Mouse (Mus musculus): ENCODE measurements around the gene Hist1h3d. TPM values are rescaled to one million over a fixed set of nuclear protein-coding genes. Genes with fewer than 3 reads are reported as not detected.

Gene Hist1h3d
- polyA plus RNA-seq, 2 experiments, result 2.9 to 3.0 TPM

Other genes starting within 250 kb of the Hist1h3d start
- gene Zfp322a, start 206.6 kb upstream of the Hist1h3d start, polyA plus RNA-seq (2012; fragmentation: generic; extraction: Trizol), result 1 to 10 TPM in 1 of 2 experiments, under 1 TPM in 1; 0.22 to 1.4 TPM
- gene Abt1, start 151.9 kb upstream of the Hist1h3d start, polyA plus RNA-seq (2012; fragmentation: generic; extraction: Trizol), result 10 to 100 TPM in 1 of 2 experiments, 1 to 10 TPM in 1; 9.5 to 13.6 TPM
- gene Btn1a1, start 109.9 kb upstream of the Hist1h3d start, polyA plus RNA-seq (2012; fragmentation: generic; extraction: Trizol), result not detected
- gene Btn2a2, start 86.9 kb upstream of the Hist1h3d start, polyA plus RNA-seq (2012; fragmentation: generic; extraction: Trizol), result under 1 TPM in 1 of 2 experiments, not detected in 1; 0.15 TPM
- gene Hist1h4h, start 44.7 kb upstream of the Hist1h3d start, polyA plus RNA-seq (2012; fragmentation: generic; extraction: Trizol), result 10 to 100 TPM; 21.7 to 26.9 TPM
- 10 to 100 TPM; 20.1 to 25.8 TPM for gene Hist1h2af, start 41.9 kb upstream of the Hist1h3d start, polyA plus RNA-seq (2012; fragmentation: generic; extraction: Trizol)
- gene Hist1h3g, start 40.3 kb upstream of the Hist1h3d start, polyA plus RNA-seq (2012; fragmentation: generic; extraction: Trizol), result 10 to 100 TPM in 1 of 2 experiments, 1 to 10 TPM in 1; 4.5 to 20.4 TPM
- gene Hist1h2bh, start 32.4 kb upstream of the Hist1h3d start, polyA plus RNA-seq (2012; fragmentation: generic; extraction: Trizol), result 1 to 10 TPM; 1.5 to 3.4 TPM
- gene Hist1h3f, start 31.7 kb upstream of the Hist1h3d start, polyA plus RNA-seq (2012; fragmentation: generic; extraction: Trizol), result 1 to 10 TPM in 1 of 2 experiments, under 1 TPM in 1; 0.91 to 3.6 TPM
- gene Hist1h4f, start 24.1 kb upstream of the Hist1h3d start, polyA plus RNA-seq (2012; fragmentation: generic; extraction: Trizol), result 10 to 100 TPM in 1 of 2 experiments, 1 to 10 TPM in 1; 6.4 to 30.1 TPM
- under 1 TPM; 0.65 to 0.84 TPM for gene Hist1h1d, start 22.5 kb upstream of the Hist1h3d start, polyA plus RNA-seq (2012; fragmentation: generic; extraction: Trizol)
- gene Hist1h3e, start 13.4 kb upstream of the Hist1h3d start, polyA plus RNA-seq (2012; fragmentation: generic; extraction: Trizol), result 1 to 10 TPM; 1.8 to 8.3 TPM
- 10 to 100 TPM in 1 of 2 experiments, 1 to 10 TPM in 1; 9.3 to 21.9 TPM for gene Hist1h2ae, start 4.5 kb upstream of the Hist1h3d start, polyA plus RNA-seq (2012; fragmentation: generic; extraction: Trizol)
- gene Hist1h2bg, start 4.4 kb upstream of the Hist1h3d start, polyA plus RNA-seq (2012; fragmentation: generic; extraction: Trizol), result 10 to 100 TPM in 1 of 2 experiments, 1 to 10 TPM in 1; 7.9 to 12.4 TPM
- gene Hist1h2bf, start 1.6 kb upstream of the Hist1h3d start, polyA plus RNA-seq (2012; fragmentation: generic; extraction: Trizol), result 10 to 100 TPM in 1 of 2 experiments, 1 to 10 TPM in 1; 2.2 to 10.3 TPM
- gene Hist1h2ad, start 1.4 kb upstream of the Hist1h3d start, polyA plus RNA-seq (2012; fragmentation: generic; extraction: Trizol), result 1 to 10 TPM; 1.1 to 3.1 TPM
- gene Hist1h4d, start 5.8 kb downstream of the Hist1h3d start, polyA plus RNA-seq (2012; fragmentation: generic; extraction: Trizol), result 10 to 100 TPM in 1 of 2 experiments, 1 to 10 TPM in 1; 3.2 to 10.4 TPM
- 1 to 10 TPM; 1.4 to 2.5 TPM for gene Hist1h2be, start 45.4 kb downstream of the Hist1h3d start, polyA plus RNA-seq (2012; fragmentation: generic; extraction: Trizol)
- gene Hist1h1e, start 46.8 kb downstream of the Hist1h3d start, polyA plus RNA-seq (2012; fragmentation: generic; extraction: Trizol), result 1 to 10 TPM; 1.7 to 3.9 TPM
- gene Hist1h2ac, start 108.2 kb downstream of the Hist1h3d start, polyA plus RNA-seq (2012; fragmentation: generic; extraction: Trizol), result under 1 TPM; 0.98 TPM
- gene Hist1h2bc, start 108.4 kb downstream of the Hist1h3d start, polyA plus RNA-seq (2012; fragmentation: generic; extraction: Trizol), result 10 to 100 TPM; 11.8 to 98.9 TPM
- gene Hist1h1t, start 120.1 kb downstream of the Hist1h3d start, polyA plus RNA-seq (2012; fragmentation: generic; extraction: Trizol), result under 1 TPM in 1 of 2 experiments, not detected in 1; 0.27 TPM
- gene Hist1h4c, start 122.7 kb downstream of the Hist1h3d start, polyA plus RNA-seq (2012; fragmentation: generic; extraction: Trizol), result 1 to 10 TPM; 1.3 to 3.2 TPM
- under 1 TPM; 0.15 to 0.91 TPM for gene Hfe, start 135.1 kb downstream of the Hist1h3d start, polyA plus RNA-seq (2012; fragmentation: generic; extraction: Trizol)
- 100 to 1,000 TPM in 1 of 2 experiments, 10 to 100 TPM in 1; 12.7 to 138 TPM for gene Hist1h1c, start 163.0 kb downstream of the Hist1h3d start, polyA plus RNA-seq (2012; fragmentation: generic; extraction: Trizol)
- gene Hist1h3c, start 169.8 kb downstream of the Hist1h3d start, polyA plus RNA-seq (2012; fragmentation: generic; extraction: Trizol), result 10 to 100 TPM in 1 of 2 experiments, 1 to 10 TPM in 1; 5.7 to 21.7 TPM
- 10 to 100 TPM in 1 of 2 experiments, 1 to 10 TPM in 1; 3.2 to 12.9 TPM for gene Hist1h2bb, start 171.0 kb downstream of the Hist1h3d start, polyA plus RNA-seq (2012; fragmentation: generic; extraction: Trizol)
- gene Hist1h2ab, start 175.4 kb downstream of the Hist1h3d start, polyA plus RNA-seq (2012; fragmentation: generic; extraction: Trizol), result 10 to 100 TPM in 1 of 2 experiments, 1 to 10 TPM in 1; 4.4 to 13.0 TPM
- 1 to 10 TPM; 2.9 to 8.0 TPM for gene Hist1h3b, start 176.5 kb downstream of the Hist1h3d start, polyA plus RNA-seq (2012; fragmentation: generic; extraction: Trizol)
- 10 to 100 TPM; 12.9 to 53.5 TPM for gene Hist1h4b, start 181.2 kb downstream of the Hist1h3d start, polyA plus RNA-seq (2012; fragmentation: generic; extraction: Trizol)
- gene Hist1h4a, start 185.5 kb downstream of the Hist1h3d start, polyA plus RNA-seq (2012; fragmentation: generic; extraction: Trizol), result 10 to 100 TPM in 1 of 2 experiments, 1 to 10 TPM in 1; 4.4 to 17.3 TPM
- 1 to 10 TPM; 3.2 to 8.0 TPM for gene Hist1h3a, start 186.6 kb downstream of the Hist1h3d start, polyA plus RNA-seq (2012; fragmentation: generic; extraction: Trizol)
- gene Hist1h1a, start 187.9 kb downstream of the Hist1h3d start, polyA plus RNA-seq (2012; fragmentation: generic; extraction: Trizol), result 1 to 10 TPM in 1 of 2 experiments, under 1 TPM in 1; 0.26 to 1.2 TPM
- under 1 TPM in 1 of 2 experiments, not detected in 1; 0.05 TPM for gene Trim38, start 194.2 kb downstream of the Hist1h3d start, polyA plus RNA-seq (2012; fragmentation: generic; extraction: Trizol)
- not detected for gene Slc17a2, start 231.2 kb downstream of the Hist1h3d start, polyA plus RNA-seq (2012; fragmentation: generic; extraction: Trizol)

Measured in C3H10T1/2 (cell line).